Mouse (Mus musculus): Measurements from ENCODE around the gene Psmb3.

GRCm38 (mm10) chr11:97671177-97671527 is 32.0 kb upstream of the Psmb3 start:
- TF ChIP-seq ETS1 (IDR thresholded peaks at IDR 0.05; ENCODE audit: low read depth, low read length): no peak
- TF ChIP-seq POLR2A (IDR thresholded peaks at IDR 0.05; ENCODE audit: control insufficient read depth in 1 of 2, insufficient read depth in 1 of 2, low read depth in 1 of 2, low read length in 2 of 2, poor library complexity in 1 of 2): no peak
- TF ChIP-seq CTCF (IDR thresholded peaks at IDR 0.05 in 2 of 3, conservative IDR thresholded peaks at IDR 0.05 in 1 of 3; ENCODE audit: control insufficient read depth in 1 of 3, insufficient read depth in 1 of 3, low read depth in 2 of 3, low read length in 3 of 3, poor library complexity in 1 of 3, severe bottlenecking in 1 of 3): no peak
- no peak for TF ChIP-seq EP300 (IDR thresholded peaks at IDR 0.05; ENCODE audit: low read depth in 1 of 2, low read length in 2 of 2)
- TF ChIP-seq GABPA (IDR thresholded peaks at IDR 0.05; ENCODE audit: low read depth, low read length): no peak
- TF ChIP-seq MYC (IDR thresholded peaks at IDR 0.05; ENCODE audit: low read depth, low read length): no peak
- TF ChIP-seq KAT2A (conservative IDR thresholded peaks at IDR 0.05; ENCODE audit: low read depth, low read length): no peak
- TF ChIP-seq POLR2AphosphoS5 (IDR thresholded peaks at IDR 0.05; ENCODE audit: borderline replicate concordance, low read depth, low read length): no peak
- TF ChIP-seq MAZ (IDR thresholded peaks at IDR 0.05; ENCODE audit: low read depth, low read length): no peak
- no peak for TF ChIP-seq RCOR1 (IDR thresholded peaks at IDR 0.05; ENCODE audit: low read depth, low read length)
- no peak for TF ChIP-seq UBTF (IDR thresholded peaks at IDR 0.05; ENCODE audit: borderline replicate concordance, insufficient read depth, low read depth, low read length)
- no peak for TF ChIP-seq ZC3H11A (IDR thresholded peaks at IDR 0.05; ENCODE audit: low read depth, low read length)
- no peak for TF ChIP-seq TAL1 (IDR thresholded peaks at IDR 0.05; ENCODE audit: low read length)

Data from MEL (cell line).